Mouse (Mus musculus) limb, embryonic 15.5 days (tissue): ENCODE results near the gene Gm13057. TPM values are rescaled to one million over a fixed set of nuclear protein-coding genes. Genes with fewer than 3 reads are reported as not detected.
"Not testable (repeated sequence)": the region's sequence is repeated elsewhere in the genome, so short reads cannot be mapped to it uniquely, and the experiment has no call there.

Experiments used
- ATAC-seq: fragments of 200-750 bp; cut with Nextera tagmentation; 2 replicates; pipeline ENCODE4 v1.8.0; 2017; ENCODE audit warnings: low read depth, moderate TSS enrichment; ENCODE audit not compliant: insufficient number of reproducible peaks, low FRiP score, low TSS enrichment
- H3K27ac ChIP-seq: fragments of 300-500 bp; sonication (generic); 2 replicates; pipeline ENCODE4 v1.5.1; 2015; ENCODE audit warnings: moderate library complexity, mild to moderate bottlenecking, inconsistent platforms
- H3K27me3 ChIP-seq: fragments of 300-500 bp; sonication (generic); 2 replicates; pipeline ENCODE4 v1.6.1; 2015; ENCODE audit warnings: inconsistent platforms
- H3K36me3 ChIP-seq: fragments of 300-500 bp; sonication (generic); 2 replicates; pipeline ENCODE4 v1.6.1; 2015; ENCODE audit warnings: inconsistent platforms
- H3K4me1 ChIP-seq: fragments of 300-500 bp; sonication (generic); 2 replicates; pipeline ENCODE4 v1.6.1; 2015; ENCODE audit warnings: inconsistent platforms
- H3K4me2 ChIP-seq: fragments of 300-500 bp; sonication (generic); 2 replicates; pipeline ENCODE4 v1.6.1; 2015; ENCODE audit warnings: mild to moderate bottlenecking, inconsistent platforms
- H3K4me3 ChIP-seq: fragments of 300-500 bp; sonication (generic); 2 replicates; pipeline ENCODE4 v1.5.1; 2015; ENCODE audit warnings: mild to moderate bottlenecking, inconsistent platforms
- H3K9ac ChIP-seq: fragments of 300-500 bp; sonication (generic); 2 replicates; pipeline ENCODE4 v1.6.1; 2015; ENCODE audit warnings: inconsistent platforms
- H3K9me3 ChIP-seq: fragments of 300-500 bp; sonication (generic); 2 replicates; pipeline ENCODE4 v1.6.1; 2016; ENCODE audit warnings: inconsistent platforms
- WGBS: fragments of 180-500 bp; shearing (Covaris S2); methylation state at CpG from one replicate; pipeline ENCODE4 v1.1.7; 2015; 5-methylcytosine and 5-hydroxymethylcytosine counted together
- polyA plus RNA-seq: library from polyadenylated mRNA; unstranded; fragments of >200 nt; fragmentation: Nextera tagmentation; extraction: Ambion mirVana; gene quantifications from 2 replicates; pipeline ENCODE4 v1.2.1, GENCODE M21; 2015

Gene Gm13057
- polyA plus RNA-seq: not detected in 2 replicates

DNA sequence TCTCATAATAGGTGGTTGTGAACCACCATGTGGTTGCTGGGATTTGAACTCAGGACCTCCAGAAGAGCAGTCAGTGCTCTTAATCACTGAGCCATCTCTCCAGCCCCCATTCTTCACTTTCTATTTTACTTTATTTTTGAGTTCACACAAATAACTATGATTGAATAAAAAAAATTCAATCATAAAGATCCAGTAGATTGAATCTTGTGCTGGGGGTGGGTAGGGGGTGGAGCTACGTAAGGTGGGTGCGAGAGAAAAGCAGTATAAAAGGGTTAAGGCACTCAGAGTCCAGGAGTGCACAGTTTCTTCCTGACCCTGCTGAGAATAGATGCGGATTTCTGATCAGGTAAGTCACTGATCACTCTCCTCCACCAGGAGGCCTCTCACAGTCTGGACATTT is at the start of gene Gm13057, which contains the start of gene BC080695:
TSS of gene Gm13057 (plus strand) at position 310 of the 400 bp plus-strand sequence.
TSS of gene BC080695 (plus strand) at position 301 of the 400 bp plus-strand sequence.
- H3K27ac ChIP-seq, H3K9me3 ChIP-seq, H3K9ac ChIP-seq, ATAC-seq, H3K4me3 ChIP-seq, H3K27me3 ChIP-seq, H3K4me1 ChIP-seq, H3K4me2 ChIP-seq, H3K36me3 ChIP-seq: not testable (repeated sequence)
- no CpG with 5 or more reads among the region's 3 CpGs for WGBS

DNA sequence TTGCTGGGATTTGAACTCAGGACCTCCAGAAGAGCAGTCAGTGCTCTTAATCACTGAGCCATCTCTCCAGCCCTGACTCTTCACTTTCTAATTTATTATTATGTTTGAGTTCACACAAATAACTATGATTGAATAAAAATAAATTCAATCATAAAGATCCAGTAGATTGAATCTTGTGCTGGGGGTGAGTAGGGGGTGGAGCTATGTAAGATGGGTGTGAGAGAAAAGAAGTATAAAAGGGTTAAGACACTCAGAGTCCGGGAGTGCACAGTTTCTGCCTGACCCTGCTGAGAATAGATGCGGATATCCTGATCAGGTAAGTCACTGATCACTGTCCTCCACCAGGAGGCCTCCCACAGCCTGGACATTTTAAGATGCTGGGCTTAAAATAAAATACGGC is 40.5 kb upstream of the Gm13057 start, which contains the start of gene Gm13043:
TSS of gene Gm13043 (plus strand) at position 301 of the 400 bp plus-strand sequence.
- H3K4me3 ChIP-seq: no peak within 1 kb of the TSS
- H3K9ac ChIP-seq: no peak within 1 kb of the TSS
- WGBS: 85% methylated on average over 3 of the region's 3 CpGs
- H3K27ac ChIP-seq: no peak within 1 kb of the TSS
- H3K27me3 ChIP-seq: no peaks in the 10 kb centered on the region
- ATAC-seq: no peak
- H3K36me3 ChIP-seq: no peaks in the 10 kb centered on the region
- H3K4me1 ChIP-seq: no peaks in the 10 kb centered on the region
- H3K4me2 ChIP-seq: no peak within 1 kb of the TSS
- H3K9me3 ChIP-seq: no peaks in the 10 kb centered on the region

DNA sequence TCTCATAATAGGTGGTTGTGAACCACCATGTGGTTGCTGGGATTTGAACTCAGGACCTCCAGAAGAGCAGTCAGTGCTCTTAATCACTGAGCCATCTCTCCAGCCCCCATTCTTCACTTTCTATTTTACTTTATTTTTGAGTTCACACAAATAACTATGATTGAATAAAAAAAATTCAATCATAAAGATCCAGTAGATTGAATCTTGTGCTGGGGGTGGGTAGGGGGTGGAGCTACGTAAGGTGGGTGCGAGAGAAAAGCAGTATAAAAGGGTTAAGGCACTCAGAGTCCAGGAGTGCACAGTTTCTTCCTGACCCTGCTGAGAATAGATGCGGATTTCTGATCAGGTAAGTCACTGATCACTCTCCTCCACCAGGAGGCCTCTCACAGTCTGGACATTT is 15.9 kb upstream of the Gm13057 start, which contains the start of gene Gm13040:
TSS of gene Gm13040 (plus strand) at position 301 of the 400 bp plus-strand sequence.
- not testable (repeated sequence) for H3K27ac ChIP-seq, H3K4me3 ChIP-seq, H3K4me2 ChIP-seq, H3K9ac ChIP-seq, H3K27me3 ChIP-seq, ATAC-seq, H3K36me3 ChIP-seq, H3K9me3 ChIP-seq, H3K4me1 ChIP-seq
- WGBS: no CpG with 5 or more reads among the region's 3 CpGs

Other genes starting within 250 kb of the Gm13057 start
- gene Lrrc38, start 202.0 kb upstream of the Gm13057 start, polyA plus RNA-seq: 0.99 and 1.9 TPM in 2 replicates
- gene Pramel1, start 157.3 kb upstream of the Gm13057 start, polyA plus RNA-seq: not detected in 2 replicates
- gene Pramef8, start 139.3 kb upstream of the Gm13057 start, polyA plus RNA-seq: 19.8 and 20.0 TPM in 2 replicates
- gene Oog4, start 101.4 kb upstream of the Gm13057 start, polyA plus RNA-seq: not detected in 2 replicates
- gene Gm13043, start 40.4 kb upstream of the Gm13057 start, polyA plus RNA-seq: not detected in 2 replicates
- gene Gm13040, start 15.8 kb upstream of the Gm13057 start, polyA plus RNA-seq: not detected in 2 replicates
- gene BC080695, start within 50 bp of the Gm13057 start, polyA plus RNA-seq: not detected in 2 replicates
- not detected in 2 replicates for gene Gm13083, start 63.3 kb downstream of the Gm13057 start, polyA plus RNA-seq
- gene Gm13088, start 105.5 kb downstream of the Gm13057 start, polyA plus RNA-seq: not detected in 2 replicates
- gene Gm13089, start 151.0 kb downstream of the Gm13057 start, polyA plus RNA-seq: not detected in 2 replicates
- not detected in 2 replicates for gene Gm13078, start 167.7 kb downstream of the Gm13057 start, polyA plus RNA-seq
- not detected in 2 replicates for gene Gm13023, start 237.6 kb downstream of the Gm13057 start, polyA plus RNA-seq